ENCODE assay signal across 27 mouse cellular contexts in the genomic region with DNA sequence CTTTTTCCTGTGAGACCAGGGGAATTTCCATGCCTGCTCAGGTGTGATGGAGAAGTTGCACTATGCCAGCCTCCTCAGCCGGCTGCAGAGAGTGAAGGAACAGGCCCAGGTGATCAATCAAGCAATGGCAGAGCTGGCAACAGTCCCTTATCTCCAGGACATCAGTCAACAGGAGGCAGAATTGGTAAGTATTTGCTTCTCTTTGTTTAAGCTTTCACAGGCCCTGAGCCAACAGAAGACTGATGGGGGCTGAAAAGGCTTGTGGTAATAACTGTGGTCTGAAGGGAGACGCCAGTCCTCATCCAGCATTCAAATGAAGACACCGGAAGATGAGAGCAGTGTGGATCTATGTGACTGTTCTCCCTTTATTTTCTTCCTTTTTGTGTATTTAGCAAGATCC.
DNase-seq lines count a peak whose midpoint lies in the region; ATAC-seq and TF ChIP-seq lines count a peak whose summit lies in the region.
"Had no signal": no experiment of that assay in that cellular context is flagged by ENCODE, and none has a peak within 500 bp of the region (broad histone marks: within the 10 kb centered on the region; RNA-seq: fewer than 3 reads in every experiment).

No protein-coding gene starts in this region.

- 53% methylated on average over 3 of the region's 3 CpGs for WGBS in midbrain, postnatal 0 days
- 82% methylated on average over 3 of the region's 3 CpGs for WGBS in midbrain, embryonic 11.5 days
- WGBS in hindbrain, embryonic 15.5 days, result 32% methylated on average over 3 of the region's 3 CpGs

- H3K36me3 ChIP-seq in midbrain, postnatal 0 days (ENCODE audit: insufficient read depth, low read length), result no peaks in the 10 kb centered on the region
- H3K36me3 ChIP-seq in midbrain, embryonic 11.5 days (ENCODE audit: control insufficient read depth, insufficient read depth, low read length), result no peaks in the 10 kb centered on the region
- H3K36me3 ChIP-seq in hindbrain, embryonic 15.5 days, result no peaks in the 10 kb centered on the region
- H3K36me3 ChIP-seq: embryonic facial prominence, embryonic 10.5 days; embryonic facial prominence, embryonic 15.5 days; heart, embryonic 13.5 days; liver, embryonic 13.5 days had no signal

- H3K27me3 ChIP-seq in midbrain, postnatal 0 days (ENCODE audit: insufficient read depth, low read length), result no peaks in the 10 kb centered on the region
- no peaks in the 10 kb centered on the region for H3K27me3 ChIP-seq in midbrain, embryonic 11.5 days (ENCODE audit: control insufficient read depth, insufficient read depth, low read length)
- H3K27me3 ChIP-seq in hindbrain, embryonic 15.5 days, result no peaks in the 10 kb centered on the region
- H3K27me3 ChIP-seq: embryonic facial prominence, embryonic 15.5 days; heart, embryonic 13.5 days; liver, embryonic 13.5 days had no signal

- H3K4me1 ChIP-seq in midbrain, postnatal 0 days (ENCODE audit: insufficient read depth, low read length), result no peaks in the 10 kb centered on the region
- 0 out of 2 replicates have a peak, but pooled peaks cover 2% of the 10 kb centered on the region for H3K4me1 ChIP-seq in midbrain, embryonic 11.5 days (ENCODE audit: control insufficient read depth, insufficient read depth, low read length)
- peaks cover 4% of the 10 kb centered on the region; the same call in 1 of the 2 replicates for H3K4me1 ChIP-seq in hindbrain, embryonic 15.5 days (replicated peaks)
- H3K4me1 ChIP-seq: embryonic facial prominence, embryonic 10.5 days; embryonic facial prominence, embryonic 15.5 days; heart, embryonic 13.5 days; liver, embryonic 13.5 days had no signal

- no peaks in the 10 kb centered on the region for H3K9me3 ChIP-seq in midbrain, postnatal 0 days (ENCODE audit: low read length)
- H3K9me3 ChIP-seq in midbrain, embryonic 11.5 days (ENCODE audit: control insufficient read depth, low read length), result 0 out of 2 replicates have a peak, but pooled peaks cover 2% of the 10 kb centered on the region
- H3K9me3 ChIP-seq in hindbrain, embryonic 15.5 days, result no peaks in the 10 kb centered on the region
- H3K9me3 ChIP-seq: embryonic facial prominence, embryonic 10.5 days; embryonic facial prominence, embryonic 15.5 days; liver, embryonic 13.5 days had no signal

- no peak overlapping the region for H3K9ac ChIP-seq in midbrain, postnatal 0 days (replicated peaks; ENCODE audit: low read length, poor library complexity, severe bottlenecking)
- H3K9ac ChIP-seq in midbrain, embryonic 11.5 days (ENCODE audit: low read length), result no peak overlapping the region
- H3K9ac ChIP-seq in hindbrain, embryonic 15.5 days, result no peak overlapping the region
- H3K9ac ChIP-seq: embryonic facial prominence, embryonic 15.5 days; heart, embryonic 13.5 days; liver, embryonic 13.5 days had no signal

- no peak overlapping the region for H3K4me3 ChIP-seq in midbrain, postnatal 0 days (ENCODE audit: low read depth, low read length)
- no peak overlapping the region for H3K4me3 ChIP-seq in midbrain, embryonic 11.5 days (ENCODE audit: low read depth, low read length)
- H3K4me3 ChIP-seq in hindbrain, embryonic 15.5 days, result no peak overlapping the region
- H3K4me3 ChIP-seq: embryonic facial prominence, embryonic 10.5 days; embryonic facial prominence, embryonic 15.5 days; heart, embryonic 13.5 days; liver, embryonic 13.5 days had no signal

- no peak for TF ChIP-seq CTCF in midbrain, postnatal 0 days (IDR thresholded peaks at IDR 0.05)

- intact Hi-C loops in heart, postnatal 36 days (cut with DNase I), result no loop called here

- ATAC-seq in midbrain, postnatal 0 days (ENCODE audit: low FRiP score), result no peak
- ATAC-seq in midbrain, embryonic 11.5 days (ENCODE audit: low FRiP score), result no peak
- ATAC-seq in hindbrain, embryonic 15.5 days (ENCODE audit: low FRiP score, low read depth), result peak; percentile 49; the same call in 1 of the 2 replicates
- ATAC-seq: CD4-positive, CD25-positive, alpha-beta regulatory T cell, adult 4 months; forebrain, embryonic 16.5 days; intestine, embryonic 16.5 days had no signal

- H3K4me2 ChIP-seq in midbrain, postnatal 0 days (ENCODE audit: low read depth, low read length, poor library complexity, severe bottlenecking), result no peak overlapping the region
- H3K4me2 ChIP-seq in midbrain, embryonic 11.5 days, result no peak overlapping the region
- H3K4me2 ChIP-seq in hindbrain, embryonic 15.5 days, result no peak overlapping the region
- H3K4me2 ChIP-seq: embryonic facial prominence, embryonic 15.5 days; heart, embryonic 13.5 days; liver, embryonic 13.5 days had no signal

- H3K27ac ChIP-seq in midbrain, postnatal 0 days (ENCODE audit: low read depth, low read length), result no peak overlapping the region
- H3K27ac ChIP-seq in midbrain, embryonic 11.5 days (ENCODE audit: low read depth, low read length), result no peak overlapping the region
- H3K27ac ChIP-seq in hindbrain, embryonic 15.5 days (replicated peaks), result no peak overlapping the region
- H3K27ac ChIP-seq: embryonic facial prominence, embryonic 10.5 days; embryonic facial prominence, embryonic 15.5 days; heart, embryonic 13.5 days; kidney, postnatal 0 days; liver, embryonic 13.5 days; macrophage had no signal

- DNase-seq in heart, adult 11 months, result peak; percentile 60
- no peak for DNase-seq in heart, postnatal 36 days
- peak; percentile 37 for DNase-seq in midbrain, postnatal 0 days (ENCODE audit: low spot score)
- DNase-seq in midbrain, embryonic 11.5 days (ENCODE audit: low spot score, missing footprints), result no peak
- DNase-seq in lung, adult 18-20 months, result no peak
- no peak for DNase-seq in layer of hippocampus, adult 18-20 months (ENCODE audit: low spot score in 2 of 2)
- DNase-seq: adrenal gland, postnatal 25 days; cerebellum, adult 2 months; cerebellum, postnatal 25 days; heart, postnatal 10 days; kidney, adult 8-10 months; kidney, postnatal 4 days; layer of hippocampus, postnatal 36 days; left cerebral cortex, postnatal 4 days; liver, embryonic 13.5 days; lung, adult 2 months; lung, postnatal 10 days; thymus, postnatal 4 days had no signal

Comparison
In these comparisons a context has a peak if more than half of its experiments do, and no peak if none do; other contexts are left out.
1. DNase-seq: peak in heart, adult 11 months (single experiment) and midbrain, postnatal 0 days (single experiment); none in heart, postnatal 36 days (0 of 2), midbrain, embryonic 11.5 days (single experiment), lung, adult 18-20 months (0 of 2) and layer of hippocampus, adult 18-20 months (0 of 2).